Mouse (Mus musculus) lung, adult 2 months (tissue): ENCODE measurements at regions not wholly inside any gene's neighbourhood (a gene's known extent, or its start where the extent isn't known, plus 50 kb on each side); places are given as distances from the start of the nearest gene placed in this dataset.

Source experiments
- DNase-seq: peaks from one replicate; pipeline ENCODE4 v3.0.0; 2022
- H3K4me1 ChIP-seq: fragments of 200-500 bp; 2 replicates; pipeline ENCODE4 v1.6.1; 2011; ENCODE audit warnings: low read length; ENCODE audit not compliant: control insufficient read depth, insufficient read depth
- H3K4me3 ChIP-seq: fragments of 200-500 bp; replicated peaks from 2 replicates; pipeline ENCODE3; 2011; ENCODE audit warnings: low read depth, mild to moderate bottlenecking, control low read depth, low read length; ENCODE audit errors: extremely low read depth
- CTCF ChIP-seq: fragments of 200-500 bp; IDR thresholded peaks from 2 replicates; pipeline ENCODE4 v1.5.1; 2011; ENCODE audit warnings: mild to moderate bottlenecking, low read length, control low read depth; ENCODE audit not compliant: insufficient read depth
- POLR2A ChIP-seq: fragments of 200-500 bp; IDR thresholded peaks from 2 replicates; pipeline ENCODE4 v1.6.1; 2011; ENCODE audit warnings: low read depth, mild to moderate bottlenecking, control low read depth, low read length, borderline replicate concordance; ENCODE audit errors: extremely low read depth
- WGBS: fragments of 180-500 bp; shearing (Covaris S2); methylation state at CpG from one replicate; pipeline ENCODE4 v1.1.7; 2018; 5-methylcytosine and 5-hydroxymethylcytosine counted together

DNA sequence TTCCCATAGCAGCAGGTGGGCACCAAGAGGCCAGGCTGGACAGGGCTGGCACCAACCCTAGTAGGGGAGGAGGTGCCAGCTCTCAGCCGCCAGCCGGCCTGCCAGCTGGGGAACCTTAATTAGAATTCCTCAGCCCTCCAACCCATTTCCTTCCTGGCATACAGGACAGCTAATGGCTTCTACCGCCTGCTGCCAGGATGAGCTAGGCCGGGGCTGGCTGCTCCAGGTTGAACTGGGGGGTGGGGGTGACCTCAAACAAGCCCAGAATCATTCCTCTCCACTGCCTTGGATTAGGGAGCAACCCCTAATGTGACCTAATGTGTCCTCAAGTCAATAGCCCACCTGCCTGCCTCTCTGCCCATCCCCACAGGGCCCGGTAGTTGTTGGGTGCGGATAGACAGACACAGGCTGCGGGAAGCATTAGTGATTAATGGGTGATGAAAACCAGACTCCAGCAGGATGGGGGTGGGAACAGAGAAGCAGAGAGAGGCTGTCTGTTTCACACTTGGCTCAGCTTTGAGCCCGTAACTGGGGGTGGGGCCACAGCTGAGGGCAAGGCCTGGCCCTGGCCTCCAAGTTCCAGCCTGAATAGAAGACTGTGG is 105.9 kb downstream of the Zfp36l2 start:
- TF ChIP-seq POLR2A: no peak
- TF ChIP-seq CTCF: no peak
- no peak for DNase-seq
- H3K4me1 ChIP-seq: peaks cover 28% of the 10 kb centered on the region
- no peak overlapping the region for H3K4me3 ChIP-seq
- WGBS: 38% methylated on average over 8 of the region's 8 CpGs

DNA sequence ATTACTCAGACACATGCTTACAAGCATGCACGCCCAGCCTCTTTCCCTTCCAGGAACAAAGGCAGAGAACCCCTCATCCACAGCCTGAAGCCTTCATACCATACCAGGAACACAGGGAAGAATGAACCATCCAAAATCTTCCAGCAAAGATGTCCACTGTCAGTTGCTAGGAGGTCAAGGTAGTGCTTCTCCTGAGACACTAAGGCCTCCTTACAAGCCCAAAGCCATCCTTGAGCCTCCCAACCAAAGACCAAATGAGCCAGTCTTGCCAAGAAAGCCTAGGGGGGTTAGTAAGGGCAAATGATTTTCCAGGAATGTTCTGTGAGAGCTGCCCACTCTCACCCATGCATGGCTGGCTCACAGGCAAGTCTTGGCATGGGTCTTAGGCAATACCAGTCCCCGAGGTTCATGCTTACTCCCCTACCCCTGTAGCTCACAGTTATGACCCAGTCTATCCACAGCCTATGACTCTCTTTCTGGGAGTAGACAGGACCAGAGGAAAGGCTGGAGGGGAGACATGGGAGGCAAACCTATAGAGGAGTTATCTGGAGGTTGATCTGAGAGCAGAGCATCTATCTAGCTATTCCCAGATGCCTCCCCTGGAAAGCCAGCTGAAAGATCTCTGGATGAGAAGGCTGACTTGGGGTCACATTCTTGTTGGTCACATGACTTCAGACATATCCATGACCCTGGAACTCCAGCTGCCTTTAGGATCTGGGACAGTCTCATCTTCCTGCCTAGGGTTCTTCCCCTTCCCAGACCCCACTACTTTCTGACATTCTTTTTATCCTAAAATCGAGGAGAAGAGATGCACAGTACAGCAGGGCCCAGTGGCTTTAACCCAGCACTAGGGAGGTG is 112.4 kb downstream of the Zfp36l2 start:
- no peak for DNase-seq
- TF ChIP-seq CTCF: no peak
- no peak for TF ChIP-seq POLR2A
- no peak overlapping the region for H3K4me3 ChIP-seq
- peaks cover 23% of the 10 kb centered on the region for H3K4me1 ChIP-seq
- WGBS: 50% methylated on average over 3 of the region's 3 CpGs

DNA sequence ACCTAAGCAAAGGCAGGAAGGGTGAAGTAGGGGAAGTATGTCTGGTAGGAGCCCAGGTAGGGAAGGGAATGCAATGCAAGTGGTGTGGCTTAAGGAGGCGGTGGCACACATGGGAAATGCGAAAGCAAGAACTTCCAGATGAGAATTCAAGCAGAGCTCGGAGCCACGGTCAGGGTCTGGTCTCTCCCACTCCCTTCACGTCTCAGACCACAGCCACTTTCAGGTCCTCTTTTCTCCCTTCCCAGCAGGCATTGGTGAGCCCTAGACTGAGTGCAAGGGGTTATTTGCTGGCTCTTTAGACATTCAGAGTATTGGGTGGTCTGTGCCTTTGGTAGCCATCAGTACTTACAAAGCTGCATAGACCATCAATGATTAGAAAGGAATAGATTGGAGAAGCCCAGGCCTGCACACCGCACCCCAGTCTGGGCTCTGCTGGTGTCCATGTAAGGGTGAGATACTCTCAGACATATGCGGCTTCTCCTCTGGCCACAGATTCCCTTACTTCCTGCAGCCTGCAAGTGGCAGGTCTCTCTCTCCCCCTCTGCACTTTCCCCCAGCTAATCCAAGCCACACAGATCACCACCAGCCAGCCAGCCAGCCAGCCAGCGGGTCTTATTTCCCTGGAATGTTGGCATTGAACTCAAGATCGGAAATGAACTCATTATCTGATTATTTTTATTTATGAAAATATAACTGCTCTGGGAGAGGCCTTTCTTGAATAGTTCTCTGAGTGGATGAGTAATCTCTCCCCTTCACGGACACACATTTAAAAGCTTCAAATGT is 113.6 kb downstream of the Zfp36l2 start:
- 50% methylated on average over 10 of the region's 10 CpGs for WGBS
- DNase-seq: peak; percentile 28
- H3K4me3 ChIP-seq: no peak overlapping the region

DNA sequence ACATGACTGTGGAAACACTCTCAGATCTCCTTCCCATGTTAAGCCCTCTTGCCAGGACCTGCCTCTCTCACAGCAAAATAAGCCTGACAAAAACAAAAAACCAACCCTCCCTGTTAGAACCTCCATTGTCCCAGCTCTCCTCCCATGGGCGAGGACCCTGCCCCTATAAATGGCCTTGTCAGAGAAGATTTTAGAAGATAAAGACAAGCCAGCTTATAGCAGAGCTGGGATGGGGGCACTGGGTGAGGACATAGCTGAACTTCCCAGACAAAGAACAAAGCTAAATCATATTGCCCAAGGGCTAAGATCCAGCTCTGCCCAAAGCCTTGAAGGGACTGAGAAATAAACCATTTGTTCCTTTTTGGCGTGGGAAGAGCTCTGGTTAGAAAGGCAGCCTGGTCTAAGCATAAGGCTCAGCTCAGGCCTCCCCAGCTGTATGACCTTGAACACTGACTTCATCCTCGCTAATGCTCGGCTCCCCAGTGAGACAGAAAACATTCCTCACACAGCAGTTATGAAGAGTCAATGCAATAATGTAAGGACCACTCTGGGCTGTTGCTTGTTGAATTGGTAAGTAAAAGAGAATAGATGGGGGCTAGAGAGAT is 115.2 kb downstream of the Zfp36l2 start:
- Histone ChIP-seq H3K4me3 (no peak overlapping the region), H3K4me1 (peaks cover 23% of the 10 kb centered on the region)
- TF ChIP-seq POLR2A (no peak), CTCF (no peak)
- WGBS: 43% methylated on average over 4 of the region's 4 CpGs
- no peak for DNase-seq

More for the DNA sequence above, 113.6 kb downstream of the Zfp36l2 start:
- peaks cover 23% of the 10 kb centered on the region for H3K4me1 ChIP-seq
- TF ChIP-seq POLR2A (no peak), CTCF (no peak)

DNA sequence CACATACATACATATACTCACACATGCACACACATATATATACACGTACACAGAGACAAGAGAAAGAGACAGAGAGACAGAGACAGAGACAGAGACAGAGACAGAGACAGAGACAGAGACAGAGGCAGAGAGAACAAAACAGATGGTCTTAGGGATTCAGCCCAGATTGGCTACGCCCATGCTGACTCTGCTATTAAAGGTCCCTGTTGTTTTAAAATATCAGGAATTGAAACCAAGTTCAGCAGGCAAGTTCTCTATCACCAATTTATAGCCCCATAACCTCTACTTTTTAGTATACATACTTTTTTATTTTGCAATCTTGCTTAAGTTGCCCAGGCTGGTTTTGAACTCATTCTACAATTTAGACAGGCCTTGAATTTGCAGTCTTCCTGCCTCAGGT is 115.9 kb downstream of the Zfp36l2 start:
- H3K4me1 ChIP-seq: peaks cover 23% of the 10 kb centered on the region
- 75% methylated on average over 2 of the region's 2 CpGs for WGBS
- DNase-seq: no peak
- H3K4me3 ChIP-seq: no peak overlapping the region
- TF ChIP-seq CTCF (no peak), POLR2A (no peak)

DNA sequence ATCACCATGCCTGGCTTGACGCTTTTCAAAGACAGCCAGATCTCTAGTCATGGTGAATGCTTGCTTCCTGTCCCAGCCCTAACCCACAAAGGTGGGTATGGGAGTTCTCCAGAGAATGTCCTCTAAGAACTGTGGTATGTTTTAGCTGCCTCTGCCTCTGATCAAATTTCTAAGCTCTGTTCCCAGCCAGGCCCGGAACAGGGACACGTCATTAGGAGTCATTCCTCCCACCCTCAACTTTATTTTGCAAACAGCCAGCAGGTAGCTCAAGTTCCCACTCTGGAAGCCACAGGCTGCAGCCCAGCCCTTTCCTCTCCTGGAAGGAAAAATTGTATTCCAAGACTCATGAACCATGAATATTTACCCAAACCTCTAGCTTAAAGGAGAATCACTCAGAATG is 117.2 kb downstream of the Zfp36l2 start:
- WGBS: 82% methylated on average over 3 of the region's 3 CpGs
- Histone ChIP-seq H3K4me3 (no peak overlapping the region), H3K4me1 (peaks cover 23% of the 10 kb centered on the region)
- TF ChIP-seq CTCF (no peak), POLR2A (no peak)
- DNase-seq: no peak

DNA sequence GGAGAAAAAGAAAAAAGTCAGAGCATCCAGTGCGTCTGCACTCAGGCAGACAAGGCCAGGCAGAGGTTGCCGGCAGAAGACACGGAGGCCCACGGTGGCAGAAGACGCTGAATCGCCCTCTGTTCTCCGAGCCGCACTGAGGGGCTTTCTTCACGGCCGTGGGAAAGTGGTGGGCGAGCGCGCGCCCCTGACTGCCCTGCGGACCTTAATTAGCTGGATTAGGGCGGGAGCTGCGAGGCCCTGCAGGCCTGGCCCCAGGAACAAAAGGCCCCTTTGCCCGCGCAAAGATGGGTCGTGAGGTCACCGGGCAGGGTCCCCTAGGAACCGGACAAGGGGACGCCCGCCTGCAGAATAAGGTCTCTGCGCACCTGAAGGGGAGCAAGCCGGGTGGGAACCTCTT is 120.6 kb downstream of the Zfp36l2 start:
- whole genome bisulfite sequencing: 87% methylated on average over 26 of the region's 26 CpGs
- no peak for DNase-seq
- no peaks in the 10 kb centered on the region for H3K4me1 ChIP-seq

DNA sequence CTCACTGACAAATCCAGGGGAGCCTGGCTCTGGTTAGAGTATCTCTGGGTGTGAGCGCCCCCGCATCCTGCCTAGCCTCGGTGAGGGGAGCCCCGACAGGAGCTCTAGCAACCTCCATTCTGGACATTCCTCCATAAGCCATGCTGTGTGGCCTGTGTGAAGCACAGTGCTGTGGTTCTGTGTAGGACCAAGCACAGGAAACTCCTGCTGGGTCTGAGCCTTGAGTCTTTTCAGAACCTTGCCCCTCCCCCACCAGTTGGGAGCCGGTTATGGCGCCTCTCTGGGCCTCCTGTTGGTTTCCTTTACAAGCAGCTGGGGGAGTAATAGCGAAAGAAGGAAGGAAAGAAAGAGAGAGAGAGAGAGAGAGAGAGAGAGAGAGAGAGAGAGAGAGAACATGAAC is 124.0 kb downstream of the Zfp36l2 start:
- 63% methylated on average over 7 of the region's 7 CpGs for WGBS
- DNase-seq: no peak
- H3K4me1 ChIP-seq: no peaks in the 10 kb centered on the region
- TF ChIP-seq POLR2A (no peak), CTCF (no peak)
- no peak overlapping the region for H3K4me3 ChIP-seq

More for the DNA sequence above, 120.6 kb downstream of the Zfp36l2 start:
- H3K4me3 ChIP-seq: no peak overlapping the region
- TF ChIP-seq POLR2A (no peak), CTCF (no peak)

DNA sequence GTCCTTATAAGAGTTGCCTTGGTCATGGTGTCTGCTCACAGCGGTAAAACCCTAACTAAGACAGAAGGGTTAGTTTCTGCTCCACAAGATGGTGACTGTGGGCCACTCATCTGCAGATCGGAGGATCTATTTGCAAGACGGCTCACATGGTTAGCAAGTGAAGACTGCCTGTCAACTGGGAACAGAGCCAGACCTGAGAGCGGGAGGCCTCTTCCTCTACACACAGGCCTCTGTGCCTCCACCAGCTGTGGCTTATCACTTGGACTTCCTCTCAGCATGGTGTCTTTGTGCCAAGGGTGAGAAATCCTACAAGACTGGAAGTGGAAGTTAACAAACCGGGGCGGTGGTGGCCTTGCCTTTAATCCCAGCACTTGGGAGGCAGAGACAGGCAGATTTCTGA is 126.1 kb downstream of the Zfp36l2 start:
- Histone ChIP-seq H3K4me3 (no peak overlapping the region), H3K4me1 (no peaks in the 10 kb centered on the region; the same call in 1 of the 2 replicates)
- DNase-seq: no peak
- TF ChIP-seq CTCF (no peak), POLR2A (no peak)
- 36% methylated on average over 6 of the region's 6 CpGs for WGBS
